Mouse (Mus musculus) cerebellum, postnatal 4 days (tissue): Measurements from ENCODE around the gene Slc35f1.

Source experiments
- DNase-seq, 2 experiments: peaks; one replicate each; pipeline ENCODE4 v3.0.0; 2022; ENCODE audit warnings: low spot score in 2 of 2, mixed read lengths in 1 of 2

The Slc35f1 gene

DNA sequence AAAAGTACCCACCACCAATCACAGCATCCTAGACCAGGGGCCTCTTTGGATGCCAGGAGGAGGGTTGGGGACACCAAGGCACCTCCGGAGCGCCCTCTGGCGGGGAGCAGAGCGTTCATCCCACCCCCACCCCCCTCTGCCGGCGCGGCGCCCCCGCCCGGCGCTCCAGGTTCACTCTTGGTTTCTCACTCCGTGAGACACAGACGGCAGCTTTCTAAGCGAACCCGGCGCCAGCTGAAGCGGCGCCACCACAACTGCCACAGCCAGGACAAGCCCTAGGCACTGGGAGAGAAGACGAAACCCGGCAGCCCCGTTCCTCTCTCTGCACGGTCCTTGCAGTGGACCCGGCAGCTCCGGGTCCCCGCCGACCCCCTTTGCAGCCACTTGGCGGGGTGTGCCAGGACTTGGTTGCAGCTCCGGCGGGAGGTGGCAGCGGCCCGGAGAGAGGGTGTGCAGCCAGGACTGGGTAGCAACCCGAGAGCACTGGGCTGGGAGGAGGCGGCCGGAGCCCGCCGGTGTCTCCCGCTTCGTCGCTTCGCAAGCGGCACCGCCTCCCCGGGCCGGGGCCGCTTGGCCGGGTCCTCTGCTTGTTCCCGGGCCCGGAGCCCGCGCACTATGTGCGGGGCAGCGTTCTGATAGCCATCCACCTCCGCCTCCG is at the start of gene Slc35f1:
TSS of gene Slc35f1 (plus strand) at position 200 of the 658 bp plus-strand sequence.
- DNase-seq: peak; percentile 86 to 91

DNA sequence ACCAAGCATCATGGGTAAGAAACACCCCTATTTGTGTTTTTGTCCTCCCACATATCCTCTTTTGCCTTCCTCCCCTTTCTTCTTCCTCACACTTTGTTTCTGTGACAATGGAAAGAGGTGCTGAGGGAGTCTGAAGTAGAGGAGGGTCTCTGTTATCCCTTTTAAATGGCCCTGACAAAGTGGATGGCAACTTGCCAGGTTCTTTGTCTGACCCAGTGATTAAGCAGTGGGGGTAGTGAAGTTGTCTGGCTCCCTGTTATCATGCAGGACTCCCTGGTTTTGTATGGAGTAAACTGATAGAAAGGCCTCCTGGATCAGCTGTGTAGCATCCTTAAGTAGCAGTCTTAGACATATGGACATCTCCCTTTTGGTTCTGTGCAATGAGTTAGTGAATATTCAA is 19.1 kb upstream of the Slc35f1 start:
- DNase-seq: no peak

DNA sequence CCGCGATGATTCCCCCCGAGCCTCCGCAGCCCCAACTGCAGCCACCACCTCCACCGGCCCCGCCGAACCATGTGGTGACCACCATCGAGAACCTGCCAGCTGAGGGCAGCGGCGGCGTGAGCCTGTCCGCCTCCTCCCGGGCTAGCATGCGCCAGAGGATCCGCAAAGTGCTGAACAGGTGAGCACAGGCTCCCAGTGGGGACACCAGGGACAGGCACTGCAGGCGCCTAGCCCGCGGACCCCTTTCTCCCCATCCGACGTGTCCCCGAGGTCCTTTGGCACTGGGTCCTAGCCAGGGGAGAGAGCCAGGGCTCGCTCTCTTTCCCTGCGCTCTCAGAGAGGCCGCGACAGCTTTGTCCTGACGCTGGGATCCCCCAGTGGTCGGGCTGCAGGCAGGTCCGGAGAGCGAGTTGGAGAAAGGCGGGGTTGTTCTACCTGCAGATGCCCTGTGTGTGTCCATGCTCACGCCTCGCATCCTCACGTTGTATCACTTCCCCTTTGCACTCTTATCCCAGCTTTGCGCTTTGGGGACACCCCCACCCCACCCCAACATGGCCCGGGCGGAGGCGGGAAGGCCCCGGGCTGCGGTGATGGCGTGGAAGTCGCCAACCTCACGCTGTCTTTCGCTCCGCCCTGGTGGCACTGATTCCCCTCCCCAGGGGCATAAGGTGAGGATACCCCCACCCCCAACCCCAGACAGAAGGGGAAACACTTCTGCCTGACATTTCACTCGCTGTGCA is 829 bp downstream of the Slc35f1 start:
- peak; percentile 31 to 41 for DNase-seq

DNA sequence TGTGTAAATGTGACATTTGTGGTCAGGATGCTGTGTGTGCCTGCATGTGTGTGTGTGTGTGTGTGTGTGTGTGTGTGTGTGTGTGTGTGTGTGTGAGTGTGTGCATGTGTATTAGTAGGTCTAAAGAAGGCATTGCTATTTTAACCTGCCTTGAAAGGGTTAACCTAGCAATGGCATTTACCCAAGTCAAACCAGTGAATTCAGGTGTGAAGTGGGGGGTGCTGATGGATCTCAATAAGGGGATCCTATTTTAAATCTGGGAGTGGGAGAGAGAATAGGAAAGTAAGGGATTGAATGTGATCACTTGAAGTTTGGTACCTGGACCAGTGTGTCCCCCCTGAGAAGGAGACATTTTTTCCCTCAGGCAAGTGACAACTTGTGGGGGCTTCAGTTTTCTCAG is 13.4 kb downstream of the Slc35f1 start:
- DNase-seq: no peak

DNA sequence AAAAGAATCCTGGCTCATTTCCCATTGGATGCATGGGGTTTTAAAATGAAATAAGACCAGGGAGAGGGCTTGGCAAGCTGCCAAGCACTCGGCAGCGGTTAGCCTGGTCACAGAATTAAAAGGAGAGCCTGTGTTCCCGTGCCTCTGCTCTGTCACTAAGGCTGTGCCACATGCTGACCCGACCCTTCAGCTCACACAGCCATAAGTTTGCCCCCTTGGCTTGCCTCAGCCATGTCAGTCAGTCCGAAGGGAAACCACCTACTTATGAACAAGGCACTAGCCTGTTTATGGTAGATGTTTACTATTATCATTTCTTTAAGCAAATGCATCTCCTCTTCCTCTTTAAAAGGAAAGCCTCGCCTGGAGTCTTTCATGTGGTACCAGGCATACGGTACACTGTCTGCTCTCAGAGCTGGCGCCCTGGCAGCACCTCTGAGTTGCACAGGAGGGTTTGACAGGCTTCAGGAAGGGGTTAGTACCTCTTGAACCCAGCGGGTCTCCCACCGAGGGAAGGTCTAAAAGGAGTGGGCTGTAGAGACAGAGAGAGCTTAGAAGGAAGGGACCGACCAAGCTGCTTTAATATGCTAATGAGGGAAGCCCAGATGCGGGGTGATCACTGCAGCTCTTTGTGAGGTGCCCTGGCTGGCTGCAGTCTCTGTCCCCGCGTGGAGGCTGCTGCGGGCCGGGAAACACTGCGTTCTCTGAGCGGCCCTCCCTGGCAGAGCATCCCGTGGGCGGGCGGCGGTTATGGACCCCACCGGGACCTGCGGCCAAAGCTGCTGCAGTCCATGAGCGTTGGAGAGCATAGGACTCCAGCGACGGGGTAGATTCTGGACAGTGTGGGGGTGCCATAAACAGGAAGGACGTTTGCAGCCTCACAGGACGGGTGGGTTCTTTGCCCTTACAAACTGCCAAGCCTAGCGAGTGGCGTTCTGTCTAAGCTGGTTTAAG is 14.0 kb downstream of the Slc35f1 start:
- DNase-seq: peak; percentile 30 to 39

DNA sequence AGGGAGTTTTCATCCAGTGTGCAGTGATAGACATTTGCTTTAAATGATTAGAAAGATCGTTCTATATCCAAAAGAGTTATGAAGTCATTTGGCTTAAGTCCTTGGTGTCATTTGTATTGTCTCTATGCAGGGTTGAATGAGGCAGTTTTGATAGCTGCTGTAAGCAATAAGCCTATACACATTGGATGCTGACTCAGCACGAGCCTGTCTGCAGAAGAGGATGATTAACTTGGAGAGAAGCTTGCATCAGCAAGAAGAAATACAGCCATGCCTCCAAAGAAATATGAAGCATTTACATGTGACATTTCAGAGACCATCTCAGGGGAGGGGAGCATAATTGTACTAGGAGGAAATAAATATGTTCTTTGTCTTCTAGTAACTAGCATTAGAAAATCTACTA is 19.1 kb downstream of the Slc35f1 start:
- no peak for DNase-seq

DNA sequence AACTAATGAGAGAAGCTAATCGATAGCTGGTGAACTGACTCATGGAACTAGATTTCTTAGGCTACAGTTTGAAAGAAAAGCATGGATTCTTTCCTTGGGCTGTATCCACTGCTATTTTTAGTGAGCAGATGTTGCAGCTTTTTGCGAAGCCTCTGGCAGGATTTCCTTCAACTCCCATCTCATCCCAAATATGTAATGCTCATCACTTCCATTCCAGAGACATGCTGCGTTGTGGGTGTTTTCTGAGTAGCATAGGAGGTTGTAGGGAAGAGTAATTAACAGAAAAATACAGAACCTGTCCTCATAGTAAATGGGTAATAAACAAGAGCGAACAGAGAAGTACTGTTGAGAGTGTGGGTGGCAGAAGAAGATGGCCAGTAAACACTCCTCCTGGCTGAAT is 21.8 kb downstream of the Slc35f1 start:
- DNase-seq: no peak

DNA sequence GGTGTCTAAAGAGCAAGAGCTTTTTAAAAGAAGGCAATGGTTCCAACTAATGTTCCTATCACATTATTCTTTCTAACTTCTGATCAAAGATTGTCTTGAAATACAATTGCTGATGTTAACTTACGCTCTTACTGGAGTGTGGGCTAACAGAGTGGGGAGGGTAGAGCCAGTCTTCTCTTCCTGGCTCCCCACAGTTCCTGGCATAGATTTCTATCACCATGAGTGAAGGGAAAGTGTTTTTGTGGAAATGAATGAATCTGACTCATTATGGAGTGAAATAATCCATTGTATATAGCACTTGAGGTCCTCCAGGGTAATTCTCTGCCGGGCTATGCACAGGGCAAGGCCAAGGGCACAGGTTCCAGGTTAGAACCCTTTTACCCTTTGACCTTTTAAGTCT is 24.2 kb downstream of the Slc35f1 start:
- DNase-seq: no peak

DNA sequence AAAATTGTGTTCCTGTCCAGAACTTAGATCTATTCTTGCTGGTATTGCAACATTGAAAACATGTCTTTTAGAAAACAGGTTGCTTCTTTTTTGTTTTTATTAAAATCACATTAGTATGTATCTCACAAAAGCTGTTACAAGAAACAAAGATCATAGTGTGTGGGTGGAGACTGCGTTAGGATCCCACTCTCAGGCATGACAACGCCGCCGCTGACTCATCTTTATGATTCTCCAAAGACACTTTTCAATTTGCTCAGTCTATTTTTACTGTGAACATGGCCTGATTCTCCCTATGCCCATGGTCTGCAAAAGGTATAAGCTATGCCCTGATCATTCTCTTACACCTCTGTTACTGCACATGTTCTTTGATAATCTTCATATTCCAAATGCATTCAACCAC is 24.8 kb downstream of the Slc35f1 start:
- no peak for DNase-seq

DNA sequence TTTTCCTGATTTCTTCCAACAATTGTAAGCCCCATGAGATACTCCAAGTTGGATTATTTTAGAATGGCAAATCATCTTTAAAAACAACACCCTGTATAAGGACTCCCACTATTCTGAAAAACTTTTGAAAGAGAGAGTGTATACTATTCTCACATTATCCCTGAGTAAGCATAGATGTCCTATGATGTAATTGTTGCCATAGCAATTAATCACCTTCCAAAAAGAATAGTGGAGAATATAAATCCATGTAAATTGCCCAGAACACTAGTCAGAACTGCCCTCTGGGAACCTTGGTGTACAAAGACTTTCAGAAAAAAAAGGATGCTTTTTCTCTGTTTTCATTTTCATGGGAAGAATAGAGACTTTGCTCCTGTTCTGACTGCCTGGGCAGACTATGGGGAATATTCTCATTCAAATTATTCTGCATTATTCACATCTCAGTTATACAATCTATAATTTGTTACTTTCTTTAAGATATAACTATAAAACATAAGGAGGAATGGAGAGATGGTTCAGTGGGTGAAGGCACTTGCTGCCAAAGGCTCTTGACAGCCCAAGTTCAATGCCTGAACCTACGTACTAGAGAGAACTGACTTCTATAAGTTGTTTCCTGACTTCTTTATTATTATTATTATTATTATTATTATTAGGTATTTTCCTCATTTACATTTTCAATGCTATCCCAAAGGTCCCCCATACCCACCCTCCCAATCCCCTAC is 28.0 kb downstream of the Slc35f1 start:
- no peak for DNase-seq

DNA sequence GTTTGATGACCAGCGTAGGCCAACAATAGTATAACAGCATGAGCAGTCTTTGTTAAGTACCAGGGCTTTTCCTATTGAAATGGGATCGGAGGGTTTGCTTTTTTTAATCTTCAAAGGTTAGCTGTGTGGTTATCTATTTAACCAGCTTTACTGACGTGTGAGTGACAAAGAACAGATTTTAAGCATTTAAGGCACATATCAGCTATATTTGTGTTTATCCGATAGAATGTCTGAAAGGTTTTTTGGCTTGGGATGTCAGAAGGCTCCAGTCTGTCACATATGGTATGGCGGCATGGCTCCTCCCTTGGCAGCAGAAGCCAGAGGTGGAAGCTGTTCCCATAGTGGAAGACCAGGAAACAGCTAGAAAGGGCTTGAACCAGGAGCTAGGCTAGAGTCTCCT is 36.3 kb downstream of the Slc35f1 start:
- DNase-seq: no peak

DNA sequence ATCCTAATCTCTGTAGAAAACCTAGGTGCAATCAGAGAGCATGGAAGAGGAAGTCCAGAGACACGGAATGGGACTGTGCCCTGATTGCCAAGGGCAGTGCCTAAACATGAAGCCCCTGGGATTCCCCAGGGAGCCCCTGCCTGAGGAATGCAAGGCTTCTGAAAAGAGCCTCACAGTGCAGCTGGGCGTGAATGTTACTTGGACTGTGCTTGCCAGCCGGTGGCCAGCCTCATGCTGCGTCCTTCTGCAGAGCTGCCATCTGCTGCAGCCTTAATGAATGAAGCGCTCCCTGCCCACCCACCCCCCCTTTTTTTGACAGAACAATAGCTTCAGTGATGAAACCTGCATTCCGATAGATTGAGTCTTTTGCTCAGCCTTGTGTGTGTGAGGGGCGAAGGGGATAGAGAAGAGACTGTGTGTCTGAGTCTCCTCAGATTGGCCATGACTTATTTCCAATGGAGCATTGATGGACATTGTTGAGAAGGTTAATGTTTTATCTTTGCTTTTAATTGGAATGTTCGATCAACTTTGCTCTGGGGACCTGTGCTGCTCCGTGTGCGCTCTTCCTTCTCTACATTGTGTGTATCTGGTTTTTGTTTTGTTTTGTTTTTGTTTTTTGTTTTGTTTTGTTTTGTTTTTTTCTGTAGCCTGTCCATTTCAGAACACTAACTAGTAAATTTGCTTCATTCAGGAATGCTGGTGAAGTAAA is 52.5 kb downstream of the Slc35f1 start:
- peak; percentile 26 to 64 for DNase-seq

DNA sequence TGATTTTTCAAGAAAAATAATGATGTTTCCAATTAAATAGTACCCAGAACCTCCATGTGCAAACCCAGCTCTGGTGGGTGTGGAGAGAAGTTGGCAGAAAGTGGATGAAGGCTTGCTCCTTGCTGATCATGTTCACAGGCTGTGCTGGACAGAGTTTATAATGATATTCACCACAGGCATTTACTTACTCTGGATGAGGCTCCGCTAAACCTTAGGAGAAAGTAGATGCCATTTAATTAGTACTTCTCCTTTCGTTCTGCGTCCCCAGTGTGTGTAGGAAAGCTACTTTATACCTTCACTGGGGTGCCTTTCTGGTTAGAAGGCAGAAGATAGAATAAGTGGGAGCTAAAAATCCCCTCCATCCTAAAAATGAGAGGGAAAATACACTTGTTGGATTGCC is 53.5 kb downstream of the Slc35f1 start:
- DNase-seq: no peak

DNA sequence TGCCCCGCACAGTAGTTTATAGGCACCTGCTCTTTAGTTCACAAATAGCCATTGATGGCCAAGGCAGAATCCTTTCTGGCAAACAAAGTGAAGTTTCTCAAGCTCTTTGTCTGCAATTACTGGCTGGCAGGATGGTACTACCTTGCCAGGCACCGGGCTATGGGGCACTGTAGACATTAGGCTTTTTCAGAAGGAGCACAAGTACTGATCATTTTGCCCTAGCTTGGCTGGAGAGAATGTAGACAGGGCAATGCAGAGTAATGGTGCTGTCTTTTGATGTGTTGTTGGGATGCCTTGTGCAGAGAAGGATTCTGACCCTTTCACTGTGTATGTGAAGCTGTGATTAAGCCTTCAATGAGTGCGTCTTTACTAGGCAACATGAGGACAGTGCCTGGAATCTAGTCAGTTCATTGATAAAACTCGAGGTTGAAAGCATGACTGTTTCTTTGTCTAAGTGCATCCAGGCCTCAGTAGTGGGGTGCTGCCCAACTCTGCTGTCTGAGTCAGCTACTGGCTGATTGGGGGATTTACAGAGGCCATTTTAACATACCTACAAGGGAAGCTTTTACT is 57.8 kb downstream of the Slc35f1 start:
- no peak for DNase-seq

DNA sequence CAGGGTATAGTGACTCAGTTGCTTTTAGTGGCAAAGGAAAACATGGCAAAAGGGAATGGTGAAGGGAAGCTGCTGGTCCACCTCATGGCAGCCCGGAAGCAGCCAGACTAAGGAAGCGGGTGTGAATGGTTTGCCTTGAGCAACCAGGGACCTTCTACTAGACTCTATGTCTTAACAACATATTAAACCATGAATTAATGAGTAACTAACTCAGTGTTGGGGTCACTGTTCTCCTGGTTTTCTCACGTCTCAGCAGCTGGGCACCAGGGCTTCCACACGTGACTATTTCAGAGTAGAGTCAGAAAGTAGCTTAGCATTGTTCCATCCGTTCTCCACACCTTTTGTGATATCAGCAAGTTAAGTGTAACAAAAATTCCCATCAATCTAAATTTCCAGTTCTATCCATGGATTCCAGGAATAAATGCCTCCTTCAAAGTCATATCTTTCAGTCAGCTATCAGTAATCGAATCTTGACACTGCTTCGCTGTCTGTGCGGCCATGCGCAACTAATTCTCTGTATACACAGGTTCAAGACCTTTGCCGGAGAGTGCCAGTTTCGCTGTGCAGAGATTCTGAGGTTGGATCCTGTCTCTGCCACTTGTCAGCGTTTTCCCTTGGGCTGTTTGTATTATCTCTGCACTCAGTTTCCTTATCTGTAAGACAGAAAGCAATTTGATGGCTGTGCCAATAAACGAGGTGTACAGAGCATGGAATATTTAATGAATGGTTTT is 65.8 kb downstream of the Slc35f1 start:
- DNase-seq: no peak

DNA sequence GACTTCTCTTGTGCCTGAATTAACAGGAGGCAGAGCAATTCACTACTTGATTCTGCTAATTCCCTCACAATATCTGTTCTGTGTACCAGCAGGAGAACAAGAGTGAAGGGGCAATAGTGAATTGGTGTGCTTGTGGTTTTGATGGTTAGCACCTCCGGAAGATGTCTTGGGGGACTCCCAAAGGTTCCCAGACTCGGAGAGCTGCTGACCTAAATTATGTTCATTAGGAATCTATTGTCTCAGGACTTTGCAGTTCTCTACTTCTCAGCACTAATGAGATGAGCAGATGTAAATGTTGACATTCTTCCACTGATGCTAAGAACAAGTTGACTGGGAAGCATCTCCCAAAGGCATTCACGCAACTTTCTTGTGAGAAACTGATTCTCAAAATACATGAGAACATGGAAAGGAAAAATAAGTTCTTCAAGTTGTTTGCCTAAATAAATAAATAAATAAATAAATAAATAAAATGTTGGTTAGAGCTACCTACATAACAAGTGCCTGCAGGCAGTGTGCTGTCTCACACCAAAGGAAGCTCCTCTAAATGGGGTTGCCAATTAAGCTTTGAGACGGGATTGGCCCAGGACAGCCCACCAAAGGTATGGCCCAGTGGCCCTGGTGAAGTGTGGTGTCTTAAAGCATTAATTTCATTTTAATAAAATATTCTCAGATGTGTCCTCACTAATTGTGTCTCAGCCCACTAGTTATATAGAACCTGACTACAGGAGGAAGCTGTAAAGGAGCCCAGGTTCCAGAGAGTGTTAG is 67.3 kb downstream of the Slc35f1 start:
- DNase-seq: no peak

DNA sequence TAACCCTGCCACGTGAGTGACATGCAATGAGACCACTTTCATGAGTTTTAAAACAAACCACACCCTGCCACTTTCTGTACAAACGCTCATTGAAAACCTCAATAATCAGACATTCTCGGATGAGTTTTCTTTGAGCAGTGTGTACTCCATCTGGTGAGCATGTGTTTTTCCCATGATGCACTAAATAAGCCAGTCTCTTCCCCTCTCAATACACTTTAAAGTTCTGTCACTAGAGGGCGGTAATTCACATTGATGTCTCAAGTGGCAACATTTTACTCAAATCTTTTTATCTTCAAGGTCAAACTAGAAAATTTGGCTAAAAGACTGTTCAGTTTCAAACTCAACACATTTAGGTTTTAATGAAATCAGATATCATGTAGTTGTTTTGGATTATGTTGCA is 68.3 kb downstream of the Slc35f1 start:
- DNase-seq: no peak

DNA sequence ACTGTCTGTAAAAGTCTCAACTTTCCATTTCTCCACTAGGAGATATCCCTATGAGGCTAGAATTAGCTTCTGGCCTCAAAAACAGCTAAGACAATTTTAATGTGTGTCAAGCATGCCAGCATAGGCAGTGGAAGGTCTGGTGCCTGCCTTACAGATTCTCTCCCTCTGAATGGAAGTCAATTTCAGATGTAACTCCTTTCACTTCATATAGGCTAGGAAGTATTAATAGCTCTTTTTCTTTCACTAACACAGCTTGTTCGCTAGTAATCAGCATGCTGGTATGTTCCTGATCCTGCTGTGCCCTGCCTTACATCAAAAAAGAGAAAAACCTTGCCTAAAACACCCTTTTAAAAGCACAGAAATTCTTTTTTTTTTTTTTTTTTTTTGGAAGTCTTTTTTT is 70.2 kb downstream of the Slc35f1 start:
- DNase-seq: no peak

DNA sequence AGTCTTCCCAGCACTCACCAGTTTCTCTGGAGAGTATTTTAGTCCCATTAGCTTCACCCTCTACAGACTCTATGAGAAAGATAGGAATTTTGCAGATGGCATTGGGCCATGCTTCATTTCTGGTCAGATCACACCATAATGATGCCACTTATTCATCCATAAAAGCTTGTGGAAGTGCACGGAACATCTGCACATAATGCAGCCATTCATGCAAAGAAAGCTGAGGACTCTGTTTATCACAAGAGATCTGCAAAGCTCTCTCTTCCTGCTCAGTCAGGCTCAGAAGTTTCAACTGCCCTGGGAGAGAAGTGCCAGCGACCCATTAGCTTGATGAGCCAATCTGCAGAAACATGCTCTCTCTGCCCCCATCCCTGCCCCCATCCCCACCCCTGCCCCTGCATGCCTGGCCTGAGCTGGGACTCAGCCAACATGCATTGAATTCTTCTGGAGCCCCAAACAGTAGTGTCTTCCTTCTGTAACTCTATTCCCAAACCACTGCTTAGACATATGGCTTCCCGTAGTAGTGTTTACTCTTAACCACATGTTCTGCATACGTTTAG is 89.7 kb downstream of the Slc35f1 start:
- DNase-seq: no peak
